Mouse (Mus musculus): ENCODE measurements around the gene Fcrla.

- TF ChIP-seq CTCF (IDR thresholded peaks at IDR 0.05; ENCODE audit: low read depth, low read length) (no peak), EP300 (IDR thresholded peaks at IDR 0.05; ENCODE audit: insufficient read depth, low read depth, low read length) (no peak), POLR2A (IDR thresholded peaks at IDR 0.05; ENCODE audit: insufficient read depth, low read length) (no peak)
Observed at GRCm38 (mm10) chr1:170950772-170951171, 23.4 kb upstream of the Fcrla start.
